In genomic region chr7:107507920-107508319, GRCm38 (mm10) we compare ENCODE assay signal across 27 mouse cellular contexts. TPM values are rescaled to one million over a fixed set of nuclear protein-coding genes. Genes with fewer than 3 reads are reported as not detected.
DNase-seq lines count a peak whose midpoint lies in the region; ATAC-seq and TF ChIP-seq lines count a peak whose summit lies in the region.
"Had no signal": no experiment of that assay in that cellular context is flagged by ENCODE, and none has a peak within 500 bp of the region (broad histone marks: within the 10 kb centered on the region; RNA-seq: fewer than 3 reads in every experiment).

No protein-coding gene starts in this region.

- no peaks in the 10 kb centered on the region for H3K27me3 ChIP-seq in liver, adult 2 months (ENCODE audit: control insufficient read depth, insufficient read depth, low read length)
- no peaks in the 10 kb centered on the region for H3K27me3 ChIP-seq in liver, postnatal 0 days (ENCODE audit: insufficient read depth, low read length)
- no peaks in the 10 kb centered on the region for H3K27me3 ChIP-seq in intestine, postnatal 0 days (replicated peaks; ENCODE audit: control insufficient read depth, insufficient read depth, low read length)
- H3K27me3 ChIP-seq: CH12.LX; forebrain, embryonic 13.5 days; heart, embryonic 12.5 days; heart, embryonic 15.5 days had no signal

- 73% methylated on average over 3 of the region's 3 CpGs for WGBS in liver, adult 2 months
- WGBS in liver, postnatal 0 days (ENCODE audit: insufficient replicate concordance) = 68% methylated on average over 3 of the region's 3 CpGs
- 69% methylated on average over 3 of the region's 3 CpGs for WGBS in intestine, postnatal 0 days

- H3K79me2 ChIP-seq in liver, adult 2 months (ENCODE audit: control insufficient read depth, insufficient read depth, low read length) = no peaks in the 10 kb centered on the region

- H3K27ac ChIP-seq in liver, adult 2 months (replicated peaks; ENCODE audit: insufficient read depth, low read depth, low read length) = no peak overlapping the region
- H3K27ac ChIP-seq in liver, postnatal 0 days (ENCODE audit: low read depth) = no peak overlapping the region
- H3K27ac ChIP-seq in intestine, postnatal 0 days (ENCODE audit: low read depth, low read length) = no peak overlapping the region
- H3K27ac ChIP-seq: forebrain, embryonic 10.5 days; forebrain, embryonic 13.5 days; gastrocnemius, adult 2 months; heart, embryonic 15.5 days; hindbrain, embryonic 14.5 days; hindbrain, postnatal 0 days had no signal

- no peaks in the 10 kb centered on the region for H3K36me3 ChIP-seq in liver, adult 2 months (ENCODE audit: control insufficient read depth, insufficient read depth, low read length)
- H3K36me3 ChIP-seq in liver, postnatal 0 days (replicated peaks; ENCODE audit: insufficient read depth, low read length) = no peaks in the 10 kb centered on the region
- H3K36me3 ChIP-seq in intestine, postnatal 0 days (ENCODE audit: control insufficient read depth, insufficient read depth) = no peaks in the 10 kb centered on the region
- H3K36me3 ChIP-seq: forebrain, embryonic 10.5 days; G1E; heart, embryonic 12.5 days; heart, embryonic 15.5 days had no signal

- no peak for TF ChIP-seq CTCF in liver, adult 2 months (IDR thresholded peaks at IDR 0.05; ENCODE audit: low read depth, low read length)
- no peak for TF ChIP-seq CTCF in liver, postnatal 0 days (IDR thresholded peaks at IDR 0.05; ENCODE audit: low read depth)
- TF ChIP-seq CTCF in intestine, postnatal 0 days (IDR thresholded peaks at IDR 0.05; ENCODE audit: low read depth) = no peak

- no peaks in the 10 kb centered on the region for H3K9me3 ChIP-seq in liver, postnatal 0 days (ENCODE audit: low read length)
- no peaks in the 10 kb centered on the region for H3K9me3 ChIP-seq in intestine, postnatal 0 days (ENCODE audit: control insufficient read depth)
- H3K9me3 ChIP-seq: forebrain, embryonic 10.5 days; forebrain, embryonic 13.5 days; heart, embryonic 12.5 days; heart, embryonic 15.5 days had no signal

- TF ChIP-seq POLR2A in liver, adult 2 months (IDR thresholded peaks at IDR 0.05; ENCODE audit: extremely low read depth, insufficient read depth, low read length) = no peak

- no peak for TF ChIP-seq EP300 in liver, postnatal 0 days (IDR thresholded peaks at IDR 0.05; ENCODE audit: low read depth)

- DNase-seq in adrenal gland, adult 2 months = peak; percentile 34
- DNase-seq in adrenal gland, adult 8-10 months = no peak
- peak; percentile 48 for DNase-seq in liver, adult 2 months (ENCODE audit: extremely low read depth, low read depth, low spot score)
- DNase-seq in liver, postnatal 0 days = no peak
- no peak for DNase-seq in kidney, postnatal 10 days
- DNase-seq: B cell, adult 2 months; cerebellum, adult 18-20 months; cerebellum, adult 9-10 months; cerebellum, postnatal 14 days; gastrocnemius, adult 2 months; gastrocnemius, postnatal 14 days; heart, postnatal 10 days; heart, postnatal 4 days; kidney, adult 18-20 months; kidney, adult 9 months had no signal

- no peak for ATAC-seq in liver, postnatal 0 days
- ATAC-seq in intestine, postnatal 0 days = peak; percentile 64; the same call in 1 of the 2 replicates
- ATAC-seq: forebrain, embryonic 13.5 days; forebrain, embryonic 16.5 days; hindbrain, postnatal 0 days; inflammation-experienced regulatory T-cells, adult 6 months; Patski had no signal

- no peak overlapping the region for H3K4me2 ChIP-seq in liver, postnatal 0 days (ENCODE audit: low read depth, low read length)
- H3K4me2 ChIP-seq in intestine, postnatal 0 days (replicated peaks; ENCODE audit: low read depth) = no peak overlapping the region
- H3K4me2 ChIP-seq: forebrain, embryonic 13.5 days; heart, embryonic 12.5 days; heart, embryonic 15.5 days; hindbrain, embryonic 14.5 days had no signal

- H3K9ac ChIP-seq in liver, adult 2 months (ENCODE audit: low read depth, low read length) = no peak overlapping the region
- no peak overlapping the region for H3K9ac ChIP-seq in liver, postnatal 0 days (replicated peaks)
- H3K9ac ChIP-seq in intestine, postnatal 0 days (ENCODE audit: low read depth, low read length) = no peak overlapping the region
- H3K9ac ChIP-seq: forebrain, embryonic 13.5 days; heart, embryonic 12.5 days; heart, embryonic 15.5 days; hindbrain, embryonic 14.5 days had no signal

- H3K4me1 ChIP-seq in liver, adult 2 months (ENCODE audit: control insufficient read depth, insufficient read depth, low read length) = no peaks in the 10 kb centered on the region
- H3K4me1 ChIP-seq in liver, postnatal 0 days (ENCODE audit: insufficient read depth) = no peaks in the 10 kb centered on the region
- no peaks in the 10 kb centered on the region for H3K4me1 ChIP-seq in intestine, postnatal 0 days (replicated peaks; ENCODE audit: control insufficient read depth, insufficient read depth, low read length)
- H3K4me1 ChIP-seq: forebrain, embryonic 10.5 days; heart, embryonic 12.5 days; heart, embryonic 15.5 days had no signal

- no peak overlapping the region for H3K4me3 ChIP-seq in liver, adult 2 months (ENCODE audit: insufficient read depth, low read depth, low read length)
- no peak overlapping the region for H3K4me3 ChIP-seq in liver, postnatal 0 days (ENCODE audit: low read depth, low read length)
- no peak overlapping the region for H3K4me3 ChIP-seq in intestine, postnatal 0 days (ENCODE audit: low read depth, low read length)
- H3K4me3 ChIP-seq: forebrain, embryonic 10.5 days; forebrain, embryonic 13.5 days; gastrocnemius, adult 2 months; heart, embryonic 12.5 days; heart, embryonic 15.5 days had no signal

RNA-seq across cellular contexts. Expression of gene Olfml1, which starts 59.3 kb away (rescaled TPM):
- total RNA-seq in adrenal gland, adult 2 months (2021) = 10 to 100 TPM in 1 of 2 experiments, 1 to 10 TPM in 1; 8.0 to 12.3 TPM
- 2.6 and 3.1 TPM in 2 replicates for polyA plus RNA-seq in adrenal gland, adult 2 months (2012; rRNA removed)
- 10 to 100 TPM in 2 of 4 experiments, 1 to 10 TPM in 2; 8.9 to 15.2 (median 10.5) TPM for total RNA-seq in adrenal gland, adult 8-10 months (2022)
- total RNA-seq in liver, adult 2 months (2014; rRNA removed) = 9.6 and 13.5 TPM in 2 replicates
- 5.4 and 8.9 TPM in 2 replicates for polyA plus RNA-seq in liver, adult 2 months (2012; rRNA removed)
- 1.5 and 1.6 TPM in 2 replicates for polyA plus RNA-seq in liver, postnatal 0 days (2015; fragmentation: Nextera tagmentation; extraction: Ambion mirVana)
- polyA plus RNA-seq in intestine, postnatal 0 days (2015; fragmentation: Nextera tagmentation; extraction: Ambion mirVana) = 7.3 and 7.4 TPM in 2 replicates
- total RNA-seq: CH12.LX, G1E had no signal
- polyA plus RNA-seq: G1E; inflammation-experienced regulatory T-cells, adult 6 months; Patski had no signal

Comparison
In these comparisons a context has a peak if more than half of its experiments do, and no peak if none do; other contexts are left out.
1. DNase-seq: peak in adrenal gland, adult 2 months (single experiment) and liver, adult 2 months (single experiment); none in adrenal gland, adult 8-10 months (single experiment), liver, postnatal 0 days (single experiment) and kidney, postnatal 10 days (single experiment).